Mouse (Mus musculus) lung, postnatal 0 days (tissue): Measurements from ENCODE around the gene Oca2.

Experiments used
- CTCF ChIP-seq: IDR thresholded peaks from 2 replicates; pipeline ENCODE4 v1.5.1; 2016; ENCODE audit warnings: antibody characterized with exemption, mild to moderate bottlenecking
- EP300 ChIP-seq: IDR thresholded peaks from 2 replicates; pipeline ENCODE4 v1.6.1; 2016; ENCODE audit warnings: antibody characterized with exemption, mild to moderate bottlenecking, control low read depth

GRCm38 (mm10) chr7:56304408-56304807 is 64.8 kb downstream of the Oca2 start:
- TF ChIP-seq CTCF (no peak), EP300 (no peak)
